Mouse (Mus musculus): ENCODE measurements around the gene Tfpt.
A peak's percentile ranks its signal among the peaks of the same experiment; 100 is the strongest.

Tfpt gene

GRCm38 (mm10) chr7:3629543-3630477 is at the start of gene Tfpt, which contains the start of gene Prpf31:
Tfpt (minus strand) TSS chr7:3629929.
Prpf31 (plus strand) TSS chr7:3629985.
- DNase-seq (ENCODE audit: extremely low read depth, low read depth, low spot score) = peak; percentile 85

GRCm38 (mm10) chr7:3677342-3677741 is 47.6 kb upstream of the Tfpt start, which contains the start of gene Tmc4:
Tmc4 (minus strand) TSS chr7:3677553.
- DNase-seq (ENCODE audit: extremely low read depth, low read depth, low spot score) = no peak

DNA sequence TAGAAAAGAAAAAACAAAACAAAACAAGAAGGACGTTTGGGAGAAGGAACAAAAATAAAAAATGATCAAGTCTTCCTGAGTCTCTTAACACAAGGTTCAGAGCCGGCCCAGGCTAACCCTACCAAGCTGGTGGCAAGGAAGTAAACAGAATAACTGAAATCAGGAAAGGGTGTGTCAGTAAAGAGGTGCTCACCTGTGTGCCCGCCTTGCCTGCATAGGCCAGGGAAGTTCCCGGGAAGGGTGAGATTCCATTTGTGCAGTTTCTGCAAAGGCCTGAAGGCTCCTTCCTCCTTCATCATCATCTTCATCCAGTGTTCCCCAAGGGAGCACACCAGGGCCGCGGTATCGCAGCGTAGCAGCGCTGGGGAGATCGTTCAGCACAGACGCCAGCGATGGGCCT is 46.6 kb upstream of the Tfpt start:
- no peak for DNase-seq (ENCODE audit: extremely low read depth, low read depth, low spot score)

DNA sequence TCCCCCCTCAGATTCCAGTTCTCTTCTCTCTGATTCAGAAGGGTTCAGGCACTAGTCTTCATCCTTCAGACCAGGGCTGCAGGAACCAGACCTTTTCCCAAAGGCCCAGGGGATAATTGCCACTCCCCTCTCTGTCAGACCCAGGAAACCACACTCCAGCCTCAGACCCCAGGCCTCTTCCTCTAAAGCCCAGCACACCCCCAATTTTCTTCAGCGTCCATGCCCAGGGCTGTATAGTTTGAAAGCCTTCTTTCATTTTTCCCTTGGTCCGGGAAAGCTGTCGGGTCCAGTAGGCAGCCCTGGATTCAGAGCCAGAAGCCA is 45.5 kb upstream of the Tfpt start:
- no peak for DNase-seq (ENCODE audit: extremely low read depth, low read depth, low spot score)

- DNase-seq (ENCODE audit: extremely low read depth, low read depth, low spot score) = no peak
These were observed 44.9 kb upstream of the Tfpt start for GRCm38 (mm10) chr7:3674507-3675227.

GRCm38 (mm10) chr7:3666921-3667391 is 37.2 kb upstream of the Tfpt start:
- DNase-seq (ENCODE audit: extremely low read depth, low read depth, low spot score) = no peak

DNA sequence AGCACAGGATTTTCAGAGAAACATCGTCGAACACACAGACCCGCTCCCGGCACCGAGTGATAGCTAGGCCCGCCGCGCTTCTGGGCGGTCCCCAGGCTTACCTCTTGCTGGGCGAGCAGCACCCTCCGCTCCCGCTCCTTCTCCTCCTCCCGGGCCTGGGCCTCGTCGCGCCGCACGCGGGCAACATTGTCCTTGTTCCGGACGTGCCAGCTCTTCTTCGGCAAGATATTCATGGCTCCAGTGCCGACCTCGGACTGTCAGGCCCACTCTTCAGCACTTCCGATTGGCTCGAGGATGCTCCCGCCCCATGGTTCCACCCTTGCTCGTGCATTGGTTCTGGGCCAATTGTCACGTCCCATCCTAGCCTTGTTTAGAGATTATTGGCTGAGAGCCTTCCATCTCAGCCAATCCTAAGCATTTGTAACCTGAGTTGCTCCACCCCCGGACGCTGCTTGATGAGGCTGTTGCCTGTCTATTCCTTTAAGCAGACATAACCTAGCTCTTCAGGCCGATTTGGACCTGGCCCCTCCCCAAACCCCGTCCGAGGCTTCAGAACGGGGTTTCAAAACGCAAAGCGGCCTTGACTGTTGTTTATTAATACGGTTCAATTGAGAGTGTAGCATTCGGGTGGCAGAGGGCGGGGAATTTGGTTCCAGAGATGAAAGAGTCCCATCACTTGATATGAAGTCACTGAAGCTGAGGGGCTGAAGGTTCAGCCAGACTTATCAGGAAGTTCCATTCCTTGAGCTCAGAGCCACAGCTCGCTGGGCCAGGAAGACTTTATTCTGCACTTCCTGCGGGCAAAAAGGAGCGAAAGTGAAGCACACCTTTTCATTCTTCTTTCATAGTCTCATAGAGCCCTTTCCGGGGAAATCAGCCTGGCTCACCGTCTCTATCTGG is 35.7 kb upstream of the Tfpt start, which contains the start of gene Leng1:
Gene Leng1, minus strand, starts transcription at position 626 of the 900 bp plus-strand sequence.
- peak; percentile 97 for DNase-seq (ENCODE audit: extremely low read depth, low read depth, low spot score)

DNA sequence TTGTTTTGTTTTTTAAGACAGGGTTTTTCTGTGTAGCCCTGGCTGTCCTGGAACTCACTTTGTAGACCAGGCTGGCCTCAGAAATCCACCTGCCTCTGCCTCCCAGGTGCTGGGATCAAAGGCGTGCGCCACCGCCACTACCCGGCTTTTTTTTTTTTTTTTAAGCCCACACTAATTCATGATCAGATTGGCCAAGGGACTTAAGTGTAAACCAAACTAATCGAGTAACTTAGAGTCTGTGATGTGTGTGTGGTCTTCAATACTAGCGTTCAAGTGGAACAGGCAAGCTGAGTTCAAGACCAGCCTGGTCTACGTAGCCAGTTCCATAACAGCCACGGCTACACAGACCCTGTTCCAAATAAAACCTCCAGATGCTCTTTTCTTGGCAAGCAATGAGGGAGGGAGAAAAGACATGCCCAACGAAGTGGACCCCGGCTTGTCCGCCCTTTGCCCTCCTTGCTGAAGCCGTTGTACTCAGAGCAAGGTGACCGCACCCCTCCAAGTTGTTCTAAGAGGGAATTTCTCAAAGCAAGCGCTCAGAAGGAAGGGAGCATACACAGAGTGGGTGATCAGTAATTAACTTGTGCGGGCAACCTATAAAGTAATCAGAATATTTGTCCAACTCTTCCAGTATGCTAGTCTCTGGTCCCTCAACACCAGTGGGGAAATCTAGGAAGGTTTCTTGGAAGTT is 34.9 kb upstream of the Tfpt start:
- no peak for DNase-seq (ENCODE audit: extremely low read depth, low read depth, low spot score)

DNA sequence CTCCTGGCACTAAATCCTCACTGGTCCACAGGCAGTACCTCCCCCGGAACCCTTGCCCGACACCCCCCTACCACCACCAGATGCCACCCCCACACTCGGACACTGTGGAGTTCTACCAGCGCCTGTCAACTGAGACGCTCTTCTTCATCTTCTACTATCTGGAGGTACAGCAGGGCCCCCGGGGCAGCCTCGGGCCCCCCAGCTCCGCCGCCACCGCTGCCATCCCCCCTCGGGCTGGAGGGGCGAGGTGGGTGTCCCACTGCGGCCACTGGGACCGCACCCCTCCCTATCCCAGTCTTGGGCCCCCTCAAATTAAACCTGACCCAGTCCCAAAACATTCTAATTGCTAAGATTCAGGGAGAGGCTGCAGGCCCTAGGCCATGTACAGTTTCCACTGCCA is 28.8 kb upstream of the Tfpt start:
- no peak for DNase-seq (ENCODE audit: extremely low read depth, low read depth, low spot score)

DNA sequence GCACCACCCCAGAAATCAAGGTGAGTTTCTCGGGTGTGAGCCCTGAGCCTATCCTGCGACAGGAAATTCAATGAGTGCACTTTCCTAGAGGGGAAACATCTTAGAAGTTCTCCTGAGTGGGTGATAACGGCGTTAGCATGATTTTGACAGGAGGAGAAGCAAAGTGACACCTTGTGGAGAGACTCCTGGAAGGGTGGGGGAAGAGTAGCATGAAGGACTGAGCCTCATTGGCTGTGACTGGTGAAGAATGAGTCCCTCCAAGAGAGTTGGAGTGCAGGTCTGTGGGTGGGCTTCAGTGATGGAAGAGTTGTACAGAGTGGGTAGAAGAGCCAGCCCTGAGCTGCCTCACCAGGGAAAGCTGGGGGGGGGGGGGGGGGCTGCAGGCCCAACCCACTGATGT is 27.2 kb upstream of the Tfpt start:
- no peak for DNase-seq (ENCODE audit: extremely low read depth, low read depth, low spot score)

- DNase-seq (ENCODE audit: extremely low read depth, low read depth, low spot score) = no peak
These were observed 16.9 kb upstream of the Tfpt start for GRCm38 (mm10) chr7:3646641-3647040.

DNA sequence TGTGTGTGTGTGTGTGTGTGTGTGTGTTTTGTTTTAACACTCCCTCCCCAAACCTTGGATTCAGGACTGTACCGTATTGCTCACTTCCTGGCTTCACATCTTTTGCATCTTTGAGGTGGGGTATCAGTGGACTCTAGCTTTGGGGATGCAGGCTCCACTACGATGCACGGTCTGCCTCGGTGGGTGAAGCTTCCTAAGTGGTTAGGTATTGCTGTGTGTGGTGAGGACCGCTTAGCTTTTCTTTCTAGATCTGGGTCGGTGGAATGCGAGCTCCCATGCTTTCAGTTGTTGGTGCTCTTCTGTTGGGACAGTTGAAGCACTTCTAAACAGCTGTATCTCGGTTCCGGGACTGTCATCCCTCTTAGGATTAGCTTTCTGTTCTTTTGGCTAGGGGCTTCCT is 16.5 kb upstream of the Tfpt start:
- no peak for DNase-seq (ENCODE audit: extremely low read depth, low read depth, low spot score)

DNA sequence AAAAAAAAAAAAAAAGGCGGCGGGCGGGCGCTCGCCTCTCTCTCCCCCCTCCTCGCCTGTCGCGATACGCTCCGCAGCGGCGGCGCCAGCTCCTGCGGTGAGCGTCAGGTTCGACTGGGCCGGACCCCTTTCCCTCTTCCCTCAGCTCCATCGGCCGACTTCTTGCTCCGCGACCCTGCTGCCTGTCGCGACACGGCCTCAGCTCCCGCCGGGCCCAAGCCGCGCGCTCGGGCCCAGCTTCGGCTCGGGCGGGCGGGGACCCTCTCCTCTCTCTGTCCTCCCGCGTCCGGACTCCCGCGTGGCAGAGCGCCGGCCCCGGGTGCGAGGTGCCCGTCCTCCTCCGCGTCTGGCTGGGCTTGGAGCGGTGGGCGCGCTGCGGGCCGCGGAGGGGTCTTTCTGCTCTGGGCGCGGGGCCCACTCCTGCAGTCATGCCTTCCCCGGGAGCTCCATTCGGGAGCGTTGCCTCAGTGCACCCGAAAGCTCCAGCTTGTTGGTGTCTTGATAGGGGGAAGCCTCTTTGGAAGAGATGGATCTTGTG is 15.8 kb upstream of the Tfpt start:
- DNase-seq (ENCODE audit: extremely low read depth, low read depth, low spot score) = no peak

GRCm38 (mm10) chr7:3644672-3645487 is 15.2 kb upstream of the Tfpt start, which contains the start of gene Cnot3:
Cnot3 (plus strand) TSS chr7:3645268.
- DNase-seq (ENCODE audit: extremely low read depth, low read depth, low spot score) = peak; percentile 99

DNA sequence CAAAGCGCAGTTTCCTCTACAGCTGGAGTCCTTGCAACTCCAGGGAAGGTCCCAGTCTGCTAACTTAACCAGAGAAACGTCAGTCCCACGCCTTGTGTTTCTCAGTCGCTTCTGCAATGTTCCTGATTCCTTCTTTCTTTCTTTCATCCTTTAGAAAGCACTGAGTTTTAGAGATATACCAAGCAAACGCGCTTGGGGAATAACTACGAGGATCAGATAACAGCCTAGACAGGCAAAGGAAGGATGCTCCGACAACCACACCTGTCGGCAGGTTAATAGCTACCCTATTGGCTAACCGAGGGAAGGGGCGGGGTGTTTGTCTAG is 14.6 kb upstream of the Tfpt start:
- no peak for DNase-seq (ENCODE audit: extremely low read depth, low read depth, low spot score)

- no peak for DNase-seq (ENCODE audit: extremely low read depth, low read depth, low spot score)
These were observed 14.1 kb upstream of the Tfpt start for GRCm38 (mm10) chr7:3643843-3644242.

DNA sequence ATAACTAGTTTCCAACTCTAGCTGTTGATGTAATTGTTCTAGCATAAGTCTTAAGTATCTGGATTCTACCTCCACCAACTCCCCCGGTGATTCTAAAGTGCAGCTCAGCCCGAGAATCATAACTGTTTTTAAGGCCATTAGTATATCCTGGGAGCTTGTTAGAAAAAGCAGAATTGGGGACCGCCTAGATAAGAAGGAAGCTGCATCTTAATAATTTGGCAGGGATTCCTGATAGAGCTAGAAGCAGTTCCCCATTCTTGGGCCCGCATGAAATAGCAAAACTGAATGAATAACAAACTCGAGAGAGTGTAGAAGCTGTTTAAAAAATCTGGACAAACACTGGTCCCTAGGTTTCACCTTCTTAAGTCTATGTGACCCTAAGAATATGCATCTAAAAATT is 13.7 kb upstream of the Tfpt start:
- DNase-seq (ENCODE audit: extremely low read depth, low read depth, low spot score) = no peak

GRCm38 (mm10) chr7:3630478-3630815 is 718 bp upstream of the Tfpt start:
- no peak for DNase-seq (ENCODE audit: extremely low read depth, low read depth, low spot score)

GRCm38 (mm10) chr7:3629030-3629429 is 699 bp downstream of the Tfpt start:
- DNase-seq (ENCODE audit: extremely low read depth, low read depth, low spot score) = no peak

Measured in fat pad, adult 2 months (tissue).